Mouse (Mus musculus): Measurements from ENCODE around the gene Nkapd1. TPM values are rescaled to one million over a fixed set of nuclear protein-coding genes. Genes with fewer than 3 reads are reported as not detected.

Nkapd1 gene
- total RNA-seq (2023): 36.9 TPM

GRCm38 (mm10) chr9:50616766-50617603, at the start of gene Nkapd1, which contains the start of gene Pih1d2:
Gene Nkapd1 (minus strand): TSS chr9:50617464.
Gene Pih1d2 (plus strand): TSS chr9:50617321.

GRCm38 (mm10) chr9:50659392-50660217, 42.3 kb upstream of the Nkapd1 start, which contains the start of gene Dlat:
Gene Dlat (minus strand): TSS chr9:50659780.

GRCm38 (mm10) chr9:50603189-50603997, 13.9 kb downstream of the Nkapd1 start, which contains the start of the genes Sdhd and Timm8b:
Gene Sdhd (minus strand): TSS chr9:50603812.
Gene Timm8b (plus strand): TSS chr9:50603910.

GRCm38 (mm10) chr9:50561145-50561917, 55.9 kb downstream of the Nkapd1 start, which contains the start of gene Tex12:
Gene Tex12 (minus strand): TSS chr9:50561325.

Other genes starting within 250 kb of the Nkapd1 start
- gene Plet1, start 122.9 kb downstream of the Nkapd1 start, total RNA-seq (2023): not detected
- gene Pts, start 88.7 kb downstream of the Nkapd1 start, total RNA-seq (2023): 38.3 TPM
- 2.6 TPM for gene Il18, start 62.6 kb downstream of the Nkapd1 start, total RNA-seq (2023)
- gene Bco2, start 62.3 kb downstream of the Nkapd1 start, total RNA-seq (2023): not detected
- not detected for gene Tex12, start 56.1 kb downstream of the Nkapd1 start, total RNA-seq (2023)
- gene Sdhd, start 13.7 kb downstream of the Nkapd1 start, total RNA-seq (2023): 50.3 TPM
- 41.3 TPM for gene Timm8b, start 13.6 kb downstream of the Nkapd1 start, total RNA-seq (2023)
- gene Pih1d2, start 143 bp downstream of the Nkapd1 start, total RNA-seq (2023): 1.2 TPM
- gene Dlat, start 42.3 kb upstream of the Nkapd1 start, total RNA-seq (2023): 28.1 TPM
- gene Dixdc1, start 122.1 kb upstream of the Nkapd1 start, total RNA-seq (2023): 0.40 TPM
- not detected for gene 2310030G06Rik, start 129.1 kb upstream of the Nkapd1 start, total RNA-seq (2023)
- not detected for gene Cryab, start 133.9 kb upstream of the Nkapd1 start, total RNA-seq (2023)
- gene Hspb2, start 134.9 kb upstream of the Nkapd1 start, total RNA-seq (2023): not detected
- gene Fdxacb1, start 150.8 kb upstream of the Nkapd1 start, total RNA-seq (2023): 12.8 TPM
- 21.4 TPM for gene Alg9, start 157.6 kb upstream of the Nkapd1 start, total RNA-seq (2023)
- 15.6 TPM for gene 1110032A03Rik, start 158.1 kb upstream of the Nkapd1 start, total RNA-seq (2023)
- gene Ppp2r1b, start 227.8 kb upstream of the Nkapd1 start, total RNA-seq (2023): 51.3 TPM